Comparison of ENCODE assay signal across 9 mouse cellular contexts in the genomic region with DNA sequence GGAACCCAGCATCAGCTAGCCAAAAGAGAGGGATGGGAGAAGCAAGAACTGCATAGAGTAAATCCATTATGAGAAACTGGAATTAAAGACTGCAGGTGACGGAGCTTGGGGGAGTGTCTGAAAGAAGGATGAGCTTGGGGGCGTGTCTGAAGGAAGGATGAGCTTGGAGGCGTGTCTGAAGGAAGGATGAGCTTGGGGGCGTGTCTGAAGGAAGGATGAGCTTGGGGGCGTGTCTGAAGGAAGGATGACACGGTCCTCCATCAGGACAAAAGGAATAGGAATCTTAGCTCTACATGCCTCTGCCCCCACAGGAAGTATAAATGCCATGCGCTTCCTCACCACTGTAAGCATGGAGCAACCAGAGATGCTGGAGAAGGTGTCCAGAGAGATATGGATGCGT. TPM values are rescaled to one million over a fixed set of nuclear protein-coding genes. Genes with fewer than 3 reads are reported as not detected.
DNase-seq lines count a peak whose midpoint lies in the region; ATAC-seq and TF ChIP-seq lines count a peak whose summit lies in the region.
"Had no signal": no experiment of that assay in that cellular context is flagged by ENCODE, and none has a peak within 500 bp of the region (broad histone marks: within the 10 kb centered on the region; RNA-seq: fewer than 3 reads in every experiment).

No protein-coding gene starts in this region.

- no peak overlapping the region for H3K4me3 ChIP-seq in C2C12 (ENCODE audit: insufficient read depth, poor library complexity, severe bottlenecking)
- H3K4me3 ChIP-seq in lung, embryonic 14.5 days (ENCODE audit: low read depth, low read length): no peak overlapping the region

- no peak for ATAC-seq in lung, embryonic 14.5 days (ENCODE audit: insufficient read depth)
- no peak for ATAC-seq in activated CD4-positive, CD25-positive, alpha-beta regulatory T cell, adult 4 months

- DNase-seq in MEL-GATA-1-ER (ENCODE audit: extremely low read depth, low read depth): peak; percentile 35
- peak; percentile 27 for DNase-seq in induced T-regulatory cell, adult 2 months (ENCODE audit: low read depth)
- DNase-seq in lung, embryonic 14.5 days: peak; percentile 26
- no peak for DNase-seq in spleen, adult 12 weeks (ENCODE audit: low spot score)
- DNase-seq in left cerebral cortex, adult 11 months (ENCODE audit: low spot score): no peak
- DNase-seq in adrenal gland, postnatal 25 days: no peak

- H3K79me2 ChIP-seq in C2C12 (ENCODE audit: control insufficient read depth, insufficient read depth): no peaks in the 10 kb centered on the region

- H3K9me3 ChIP-seq in lung, embryonic 14.5 days (ENCODE audit: low read depth, low read length): no peaks in the 10 kb centered on the region

- WGBS in lung, embryonic 14.5 days: 8% methylated on average over 8 of the region's 8 CpGs

- H3ac ChIP-seq in C2C12 (ENCODE audit: control insufficient read depth, insufficient read length, low read depth): peak overlapping the region; percentile 6

- no peaks in the 10 kb centered on the region for H3K27me3 ChIP-seq in C2C12 (ENCODE audit: control insufficient read depth, insufficient read depth, insufficient read length)
- no peaks in the 10 kb centered on the region for H3K27me3 ChIP-seq in lung, embryonic 14.5 days (ENCODE audit: insufficient read depth, low read length)

- 0 out of 2 replicates have a peak, but pooled peaks cover 8% of the 10 kb centered on the region for H3K4me1 ChIP-seq in lung, embryonic 14.5 days (ENCODE audit: insufficient read depth)

- H3K79me3 ChIP-seq in C2C12 (ENCODE audit: low read depth): no peaks in the 10 kb centered on the region

- H3K9ac ChIP-seq in lung, embryonic 14.5 days: no peak overlapping the region

- no peak overlapping the region for H3K27ac ChIP-seq in lung, embryonic 14.5 days (ENCODE audit: low read depth)

- no peak for TF ChIP-seq CTCF in C2C12 (IDR thresholded peaks at IDR 0.05; ENCODE audit: control insufficient read depth, insufficient read depth, insufficient read length)
- TF ChIP-seq CTCF in lung, embryonic 14.5 days (IDR thresholded peaks at IDR 0.05; ENCODE audit: low read depth): no peak

- H3K4me2 ChIP-seq in lung, embryonic 14.5 days: peak overlapping the region; percentile 21; the same call in 1 of the 2 replicates

- H3K36me3 ChIP-seq in C2C12 (ENCODE audit: control insufficient read depth, insufficient read depth): no peaks in the 10 kb centered on the region
- no peaks in the 10 kb centered on the region for H3K36me3 ChIP-seq in lung, embryonic 14.5 days (ENCODE audit: insufficient read depth)

TF ChIP-seq in C2C12, 6 proteins besides CTCF, POLR2A, EP300 and RAD21:
- TF ChIP-seq MAX (IDR thresholded peaks at IDR 0.05) (no peak), CEBPB (IDR thresholded peaks at IDR 0.05; ENCODE audit: low read depth) (no peak), USF1 (IDR thresholded peaks at IDR 0.05; ENCODE audit: low read depth) (no peak)

RNA-seq across cellular contexts. Expression of a gene that starts 1.4 kb away (rescaled TPM):
- 1.5 TPM for polyA plus RNA-seq in C2C12 (2012; fragmentation: generic; extraction: Trizol)
- 31.8 and 34.2 TPM in 2 replicates for polyA plus RNA-seq in lung, embryonic 14.5 days (2014; fragmentation: Nextera tagmentation; extraction: Ambion mirVana)
- 1 to 10 TPM; 8.1 to 9.3 TPM for polyA plus RNA-seq in activated CD4-positive, CD25-positive, alpha-beta regulatory T cell, adult 4 months (2017; shearing (Covaris generic))
- total RNA-seq in adrenal gland, postnatal 25 days (2021): 263 and 300 TPM in 2 replicates

RNA-seq across cellular contexts. Expression of a gene that starts 14.6 kb away (rescaled TPM):
- polyA plus RNA-seq in C2C12 (2012; fragmentation: generic; extraction: Trizol): 0.04 TPM
- polyA plus RNA-seq in lung, embryonic 14.5 days (2014; fragmentation: Nextera tagmentation; extraction: Ambion mirVana): 1.9 TPM in 2 replicates
- not detected for polyA plus RNA-seq in activated CD4-positive, CD25-positive, alpha-beta regulatory T cell, adult 4 months (2017; shearing (Covaris generic))
- total RNA-seq in adrenal gland, postnatal 25 days (2021): 3.9 TPM in 2 replicates
- total RNA-seq: hematopoietic stem cell, adult 5-6 weeks had no signal

RNA-seq across cellular contexts. Expression of a gene that starts 17.6 kb away (rescaled TPM):
- polyA plus RNA-seq in C2C12 (2012; fragmentation: generic; extraction: Trizol): 11.7 TPM
- 71.1 and 75.1 TPM in 2 replicates for polyA plus RNA-seq in lung, embryonic 14.5 days (2014; fragmentation: Nextera tagmentation; extraction: Ambion mirVana)
- 10 to 100 TPM; 45.1 to 50.3 TPM for polyA plus RNA-seq in activated CD4-positive, CD25-positive, alpha-beta regulatory T cell, adult 4 months (2017; shearing (Covaris generic))
- total RNA-seq in adrenal gland, postnatal 25 days (2021): 29.7 and 36.5 TPM in 2 replicates

RNA-seq across cellular contexts. Expression of a gene that starts 32.0 kb away (rescaled TPM):
- polyA plus RNA-seq in C2C12 (2012; fragmentation: generic; extraction: Trizol): not detected
- not detected in 2 replicates for polyA plus RNA-seq in lung, embryonic 14.5 days (2014; fragmentation: Nextera tagmentation; extraction: Ambion mirVana)
- not detected for polyA plus RNA-seq in activated CD4-positive, CD25-positive, alpha-beta regulatory T cell, adult 4 months (2017; shearing (Covaris generic))
- not detected in 2 replicates for total RNA-seq in adrenal gland, postnatal 25 days (2021)
- total RNA-seq: hematopoietic stem cell, adult 5-6 weeks had no signal

RNA-seq across cellular contexts. Expression of a gene that starts 39.3 kb away (rescaled TPM):
- polyA plus RNA-seq in C2C12 (2012; fragmentation: generic; extraction: Trizol): 0.42 TPM
- polyA plus RNA-seq in lung, embryonic 14.5 days (2014; fragmentation: Nextera tagmentation; extraction: Ambion mirVana): 0.09 TPM in 1 of 2 replicates, not detected in the other
- polyA plus RNA-seq in activated CD4-positive, CD25-positive, alpha-beta regulatory T cell, adult 4 months (2017; shearing (Covaris generic)): not detected
- 0.21 TPM in 1 of 2 replicates, not detected in the other for total RNA-seq in adrenal gland, postnatal 25 days (2021)
- total RNA-seq: hematopoietic stem cell, adult 5-6 weeks had no signal

Comparison
In these comparisons a context has a peak if more than half of its experiments do, and no peak if none do; other contexts are left out.
1. DNase-seq: peak in MEL-GATA-1-ER (single experiment), induced T-regulatory cell, adult 2 months (single experiment) and lung, embryonic 14.5 days (single experiment); none in spleen, adult 12 weeks (single experiment), left cerebral cortex, adult 11 months (single experiment) and adrenal gland, postnatal 25 days (single experiment).